Mouse (Mus musculus) embryonic facial prominence, embryonic 14.5 days (tissue): ENCODE data around the gene Tmco5b. TPM values are rescaled to one million over a fixed set of nuclear protein-coding genes. Genes with fewer than 3 reads are reported as not detected.

Experiments
- ATAC-seq: fragments of 200-750 bp; cut with Nextera tagmentation; 2 replicates; pipeline ENCODE4 v1.8.0; 2017; ENCODE audit warnings: low read depth, moderate number of reproducible peaks, moderate TSS enrichment
- DNase-seq: peaks from one replicate; pipeline ENCODE4 v3.0.0-alpha.2; 2015; ENCODE audit warnings: low spot score
- H3K27ac ChIP-seq: fragments of 300-500 bp; sonication (generic); replicated peaks from 2 replicates; pipeline ENCODE4 v1.5.1; 2014; ENCODE audit warnings: low read depth, mild to moderate bottlenecking, low read length, moderate library complexity
- H3K27me3 ChIP-seq: fragments of 300-500 bp; sonication (generic); replicated peaks from 2 replicates; pipeline ENCODE4 v1.6.1; 2014; ENCODE audit warnings: low read length; ENCODE audit not compliant: control insufficient read depth, insufficient read depth
- H3K36me3 ChIP-seq: fragments of 300-500 bp; sonication (generic); 2 replicates; pipeline ENCODE4 v1.6.1; 2014; ENCODE audit warnings: low read length, mixed read lengths; ENCODE audit not compliant: control insufficient read depth, insufficient read depth
- H3K4me1 ChIP-seq: fragments of 300-500 bp; sonication (generic); 2 replicates; pipeline ENCODE4 v1.6.1; 2014; ENCODE audit warnings: antibody characterized with exemption, low read length; ENCODE audit not compliant: control insufficient read depth, insufficient read depth
- H3K4me2 ChIP-seq: fragments of 300-500 bp; sonication (generic); 2 replicates; pipeline ENCODE4 v1.6.1; 2014; ENCODE audit warnings: low read depth, mild to moderate bottlenecking, low read length, moderate library complexity, mixed read lengths
- H3K4me3 ChIP-seq: fragments of 300-500 bp; sonication (generic); 2 replicates; pipeline ENCODE4 v1.5.1; 2014; ENCODE audit warnings: low read depth, mild to moderate bottlenecking, low read length
- H3K9ac ChIP-seq: fragments of 300-500 bp; sonication (generic); 2 replicates; pipeline ENCODE4 v1.6.1; 2014; ENCODE audit warnings: low read depth, mild to moderate bottlenecking, low read length, moderate library complexity, mixed read lengths
- H3K9me3 ChIP-seq: fragments of 300-500 bp; sonication (generic); 2 replicates; pipeline ENCODE4 v1.6.1; 2016; ENCODE audit warnings: low read length; ENCODE audit not compliant: control insufficient read depth
- WGBS: fragments of 180-500 bp; shearing (Covaris S2); extraction: QIAGEN DNeasy Blood & Tissue Kit; methylation state at CpG from one replicate; pipeline ENCODE4 v1.1.7; 2014; 5-methylcytosine and 5-hydroxymethylcytosine counted together
- polyA plus RNA-seq: library from polyadenylated mRNA; unstranded; fragments of >200 nt; fragmentation: Nextera tagmentation; extraction: Ambion mirVana; gene quantifications from 2 replicates; pipeline ENCODE4 v1.2.1, GENCODE M21; 2014

The Tmco5b gene
- polyA plus RNA-seq: not detected in 2 replicates

GRCm38 (mm10) chr2:113285432-113285831 is at the start of gene Tmco5b:
Gene Tmco5b (plus strand): TSS chr2:113285732.
- WGBS: 81% methylated on average over 2 of the region's 2 CpGs
- DNase-seq (no peak), ATAC-seq (no peak)
- no peak within 1 kb of the TSS for H3K27ac ChIP-seq
- H3K27me3 ChIP-seq: no peaks in the 10 kb centered on the region
- no peak within 1 kb of the TSS for H3K4me3 ChIP-seq
- no peaks in the 10 kb centered on the region for H3K9me3 ChIP-seq
- H3K4me1 ChIP-seq: no peaks in the 10 kb centered on the region
- H3K36me3 ChIP-seq: no peaks in the 10 kb centered on the region
- H3K9ac ChIP-seq: no peak within 1 kb of the TSS
- no peak within 1 kb of the TSS for H3K4me2 ChIP-seq

GRCm38 (mm10) chr2:113236993-113237392 is 48.5 kb upstream of the Tmco5b start:
- no peak for ATAC-seq

GRCm38 (mm10) chr2:113238871-113239270 is 46.7 kb upstream of the Tmco5b start:
- no peak overlapping the region for H3K27ac ChIP-seq
- no peaks in the 10 kb centered on the region for H3K36me3 ChIP-seq
- H3K9me3 ChIP-seq: no peaks in the 10 kb centered on the region
- H3K9ac ChIP-seq: no peak overlapping the region
- H3K4me2 ChIP-seq: no peak overlapping the region
- ATAC-seq: no peak
- no peak for DNase-seq
- 59% methylated on average over 5 of the region's 5 CpGs for WGBS
- no peak overlapping the region for H3K4me3 ChIP-seq
- no peaks in the 10 kb centered on the region for H3K27me3 ChIP-seq
- no peaks in the 10 kb centered on the region for H3K4me1 ChIP-seq

More at GRCm38 (mm10) chr2:113236993-113237392, 48.5 kb upstream of the Tmco5b start:
- 61% methylated on average over 1 of the region's 1 CpGs for WGBS
- no peak overlapping the region for H3K4me2 ChIP-seq
- no peak for DNase-seq
- no peaks in the 10 kb centered on the region for H3K9me3 ChIP-seq
- H3K27me3 ChIP-seq: no peaks in the 10 kb centered on the region
- no peaks in the 10 kb centered on the region for H3K4me1 ChIP-seq
- H3K27ac ChIP-seq: no peak overlapping the region
- no peak overlapping the region for H3K4me3 ChIP-seq
- no peak overlapping the region for H3K9ac ChIP-seq
- H3K36me3 ChIP-seq: no peaks in the 10 kb centered on the region

GRCm38 (mm10) chr2:113302349-113303239 is 17.1 kb downstream of the Tmco5b start:
- no peaks in the 10 kb centered on the region for H3K27me3 ChIP-seq
- H3K9me3 ChIP-seq: no peaks in the 10 kb centered on the region
- peak; percentile 29 for DNase-seq
- no peak for ATAC-seq
- H3K4me1 ChIP-seq: no peaks in the 10 kb centered on the region
- no peak overlapping the region for H3K9ac ChIP-seq
- H3K27ac ChIP-seq: no peak overlapping the region
- H3K4me3 ChIP-seq: no peak overlapping the region
- 36% methylated on average over 18 of the region's 18 CpGs for WGBS
- peak overlapping the region; percentile 18; the same call in 1 of the 2 replicates for H3K4me2 ChIP-seq
- H3K36me3 ChIP-seq: no peaks in the 10 kb centered on the region

- no peaks in the 10 kb centered on the region for H3K4me1 ChIP-seq
- no peak overlapping the region for H3K4me2 ChIP-seq
- no peaks in the 10 kb centered on the region for H3K27me3 ChIP-seq
- H3K9me3 ChIP-seq: no peaks in the 10 kb centered on the region
- no peaks in the 10 kb centered on the region for H3K36me3 ChIP-seq
- DNase-seq (no peak), ATAC-seq (no peak)
- no peak overlapping the region for H3K9ac ChIP-seq
- WGBS: 62% methylated on average over 4 of the region's 4 CpGs
- H3K4me3 ChIP-seq: no peak overlapping the region
- no peak overlapping the region for H3K27ac ChIP-seq
These were observed 17.7 kb downstream of the Tmco5b start for GRCm38 (mm10) chr2:113303240-113303538.

GRCm38 (mm10) chr2:113305339-113305738 is 19.8 kb downstream of the Tmco5b start:
- Histone ChIP-seq H3K4me2 (no peak overlapping the region), H3K27me3 (no peaks in the 10 kb centered on the region), H3K9me3 (no peaks in the 10 kb centered on the region), H3K4me1 (no peaks in the 10 kb centered on the region), H3K27ac (no peak overlapping the region), H3K9ac (no peak overlapping the region), H3K36me3 (no peaks in the 10 kb centered on the region), H3K4me3 (no peak overlapping the region)
- WGBS: 10% methylated on average over 4 of the region's 4 CpGs
- ATAC-seq (no peak), DNase-seq (peak; percentile 40)

GRCm38 (mm10) chr2:113311211-113311610 is 25.7 kb downstream of the Tmco5b start:
- DNase-seq (no peak), ATAC-seq (no peak)
- 73% methylated on average over 3 of the region's 3 CpGs for WGBS
- Histone ChIP-seq H3K27me3 (no peaks in the 10 kb centered on the region), H3K4me1 (no peaks in the 10 kb centered on the region), H3K9ac (no peak overlapping the region), H3K27ac (no peak overlapping the region), H3K36me3 (no peaks in the 10 kb centered on the region), H3K9me3 (no peaks in the 10 kb centered on the region), H3K4me3 (no peak overlapping the region), H3K4me2 (no peak overlapping the region)

- no peaks in the 10 kb centered on the region for H3K36me3 ChIP-seq
- peaks cover 3% of the 10 kb centered on the region; the same call in 1 of the 2 replicates for H3K27me3 ChIP-seq
- DNase-seq (no peak), ATAC-seq (no peak)
- no peaks in the 10 kb centered on the region for H3K9me3 ChIP-seq
- no peak overlapping the region for H3K9ac ChIP-seq
- no peak overlapping the region for H3K4me2 ChIP-seq
- no peak overlapping the region for H3K4me3 ChIP-seq
- no peak overlapping the region for H3K27ac ChIP-seq
- 0 out of 2 replicates have a peak, but pooled peaks cover 2% of the 10 kb centered on the region for H3K4me1 ChIP-seq
- 36% methylated on average over 7 of the region's 7 CpGs for WGBS
These were observed 37.5 kb downstream of the Tmco5b start for GRCm38 (mm10) chr2:113323016-113323415.
